Mouse (Mus musculus): Measurements from ENCODE around the gene Basp1. TPM values are rescaled to one million over a fixed set of nuclear protein-coding genes. Genes with fewer than 3 reads are reported as not detected.

The Basp1 gene
- total and polyA plus RNA-seq, 3 experiments: 2.4 to 8.1 (median 6.6) TPM

DNA sequence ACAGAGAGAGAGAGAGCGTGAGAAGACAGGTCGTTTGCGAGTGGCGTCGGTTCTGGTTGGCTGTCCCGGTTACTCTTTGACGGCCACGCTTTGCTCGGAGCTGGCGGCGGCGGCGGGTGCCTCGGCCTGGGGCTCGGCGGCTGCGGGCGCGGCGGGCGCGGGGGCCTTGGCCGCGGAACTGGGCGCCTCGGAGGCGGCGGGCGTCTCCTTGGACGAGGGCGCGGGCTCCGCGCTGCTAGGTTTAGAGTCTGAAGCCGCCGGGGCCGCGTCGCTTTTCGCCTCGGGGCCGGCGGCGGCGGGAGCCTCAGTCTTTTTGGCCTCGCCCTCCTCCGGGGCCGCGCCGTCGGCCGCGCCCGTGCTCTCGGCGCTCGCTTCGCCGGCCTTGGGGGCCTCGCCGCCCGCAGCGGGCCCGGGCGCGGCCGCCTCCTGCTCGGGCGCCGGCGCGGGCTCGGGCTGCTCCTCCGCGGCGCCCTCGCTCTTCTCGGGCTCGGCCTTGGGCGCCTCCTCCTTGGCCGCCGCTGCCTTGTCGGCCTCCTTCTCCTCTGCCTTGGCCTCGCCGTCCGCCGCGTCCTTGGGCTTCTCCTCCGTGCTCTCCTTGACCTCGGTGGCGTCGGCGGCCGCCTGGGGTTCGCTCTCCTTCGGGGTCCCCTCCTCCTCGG lies 49.3 kb downstream of the Basp1 start:
- DNase-seq: peak; percentile 35

DNA sequence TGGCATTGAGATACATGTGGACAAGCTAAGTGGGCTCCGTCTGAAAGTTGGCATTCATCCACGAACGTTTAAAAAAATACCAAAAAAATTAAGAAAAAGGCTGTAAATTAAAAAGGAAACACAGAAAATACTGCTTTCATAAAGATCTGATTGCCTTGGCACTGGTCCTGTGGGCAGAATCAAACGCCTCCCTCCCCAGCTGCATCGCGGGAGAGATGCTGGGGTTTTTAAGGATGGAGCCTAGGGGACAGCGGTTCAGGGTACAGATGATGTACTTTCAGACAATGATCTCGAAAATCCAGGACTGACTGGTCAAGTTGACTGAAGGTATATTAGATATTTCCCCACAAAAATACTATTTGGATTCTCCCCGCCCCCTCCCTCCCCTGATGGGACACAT lies 49.9 kb downstream of the Basp1 start:
- no peak for DNase-seq

DNA sequence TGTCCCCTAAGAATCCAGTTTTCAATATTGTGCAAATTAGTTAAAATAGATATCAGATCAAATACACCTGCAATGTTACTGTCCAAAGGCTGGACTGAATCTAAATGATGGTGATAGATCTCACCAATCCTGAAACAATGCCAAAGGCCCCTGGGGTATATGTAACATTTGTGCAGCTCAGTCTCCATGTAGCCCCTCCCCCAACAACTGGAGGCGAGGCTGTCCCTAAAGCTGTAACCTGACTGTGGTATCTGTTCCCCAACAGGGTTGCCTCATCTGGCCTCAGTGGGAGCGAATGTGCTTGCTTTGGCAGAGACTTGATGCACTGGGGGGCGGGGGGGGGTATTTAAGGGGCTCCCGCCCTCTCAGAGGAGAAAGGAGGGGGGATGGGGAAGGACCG lies 52.7 kb downstream of the Basp1 start:
- no peak for DNase-seq

DNA sequence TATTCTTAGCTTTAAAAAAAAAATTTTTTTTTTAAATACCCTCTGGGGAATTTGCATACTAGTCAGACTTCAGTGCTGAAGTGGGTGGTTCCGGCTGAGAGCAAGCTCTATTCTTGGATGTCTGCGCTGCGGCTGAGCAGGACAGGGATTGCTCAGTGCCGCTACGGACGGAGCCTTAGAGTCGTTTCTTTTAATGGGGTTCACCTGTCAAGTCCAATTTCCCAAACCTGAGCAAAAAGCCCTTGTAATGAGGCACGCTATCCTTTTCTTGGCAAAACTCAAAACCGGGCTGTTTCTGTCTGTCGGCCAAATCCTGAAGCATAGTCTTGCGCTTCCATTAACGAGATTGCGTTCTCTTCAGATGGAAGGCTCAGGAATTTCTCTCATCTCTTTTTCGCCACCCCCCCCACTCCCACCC lies 54.9 kb downstream of the Basp1 start:
- no peak for DNase-seq

DNA sequence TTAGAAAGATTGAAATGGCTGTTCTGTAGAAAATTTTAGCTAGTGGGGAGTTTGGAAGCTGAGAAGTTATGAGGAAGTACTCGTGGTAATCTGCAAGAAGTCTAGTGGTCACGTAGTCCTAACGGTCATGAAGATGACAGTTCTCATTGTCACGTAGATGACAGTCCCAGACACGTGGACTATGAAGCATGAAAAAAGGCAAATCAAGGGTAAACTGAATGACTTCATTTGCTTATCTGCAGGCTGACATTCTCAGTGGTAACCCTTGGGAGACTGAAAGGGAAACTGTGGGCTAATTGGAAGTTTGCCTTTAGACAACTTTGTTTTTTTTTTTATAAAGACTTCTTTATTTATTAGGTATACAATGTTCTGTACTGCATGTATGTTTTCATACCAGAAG lies 58.2 kb downstream of the Basp1 start:
- DNase-seq: no peak

DNA sequence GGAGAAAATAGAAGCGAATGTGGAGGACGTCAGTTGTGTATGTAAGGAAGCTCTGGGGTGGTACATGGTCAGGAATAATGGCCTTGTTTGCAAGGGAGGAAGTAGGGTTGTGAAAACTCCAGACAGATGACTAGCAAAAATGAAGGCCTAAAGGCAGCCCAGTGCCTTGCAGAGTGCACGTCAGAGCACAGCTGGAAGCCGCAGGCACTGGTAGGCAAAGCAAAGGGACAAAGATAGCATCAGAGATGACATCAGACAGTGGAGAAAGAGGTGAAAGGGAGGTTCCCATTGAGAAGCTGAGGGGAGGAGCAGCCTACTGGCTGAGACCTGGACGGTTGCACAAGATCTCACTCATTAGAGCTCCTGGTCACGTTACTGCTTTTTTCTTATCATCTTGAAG lies 58.8 kb downstream of the Basp1 start:
- DNase-seq: no peak

DNA sequence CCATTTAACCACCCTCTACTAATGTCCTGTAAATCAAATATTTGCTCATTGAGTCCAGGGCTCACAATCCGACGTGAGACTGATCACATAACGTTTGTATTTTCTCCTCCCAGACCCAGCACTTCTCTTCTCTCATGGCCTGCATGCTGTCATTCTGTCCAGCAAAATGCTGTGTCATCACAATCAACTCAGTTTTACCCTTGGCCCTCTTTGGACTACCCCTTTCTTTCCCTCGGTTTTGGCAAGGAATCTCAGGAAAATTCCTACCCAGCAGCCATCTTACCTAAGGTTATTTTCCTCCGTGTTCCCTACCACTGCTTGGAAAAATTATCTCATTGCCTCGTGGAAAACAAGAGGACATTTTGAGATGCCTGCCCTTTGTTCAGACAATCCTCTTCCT lies 60.1 kb downstream of the Basp1 start:
- DNase-seq: no peak

DNA sequence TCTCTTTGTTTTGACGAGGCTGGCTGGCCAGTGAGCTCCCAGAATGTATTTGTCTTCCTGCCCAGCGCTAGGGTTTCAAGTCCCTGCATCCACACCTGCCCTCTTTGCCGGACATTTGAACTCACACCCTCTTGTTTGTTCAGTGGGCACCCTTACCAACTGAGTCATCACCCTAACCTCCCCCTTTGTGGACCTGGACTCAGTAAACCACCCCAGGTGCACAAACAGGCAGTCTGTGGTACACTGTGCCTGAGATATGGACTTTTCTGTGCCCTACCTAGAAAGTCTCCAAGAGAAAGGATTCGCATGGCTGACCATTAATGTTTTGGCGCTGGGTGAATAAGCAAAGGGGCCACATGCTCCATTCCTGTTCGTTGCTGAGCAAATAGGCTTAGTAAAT lies 70.3 kb downstream of the Basp1 start:
- DNase-seq: no peak

DNA sequence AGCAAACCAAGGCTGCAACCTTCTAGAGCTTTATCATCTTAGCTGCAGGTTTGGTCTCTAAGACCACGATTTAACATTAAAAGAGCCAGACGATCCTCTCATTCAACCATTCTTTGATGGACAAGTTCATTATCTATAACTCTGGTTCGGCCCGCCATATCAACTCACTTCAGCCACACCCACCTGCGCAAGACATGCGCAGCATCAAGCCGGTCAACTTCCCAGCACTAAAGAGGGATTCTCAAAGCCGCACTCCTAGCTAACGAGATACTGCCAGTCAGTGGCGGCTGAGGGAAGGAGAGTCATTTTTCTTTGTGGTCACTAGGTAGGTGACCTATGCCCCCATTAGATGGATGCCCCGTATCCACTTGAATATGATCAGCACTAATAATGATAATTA lies 78.3 kb downstream of the Basp1 start:
- DNase-seq: no peak

DNA sequence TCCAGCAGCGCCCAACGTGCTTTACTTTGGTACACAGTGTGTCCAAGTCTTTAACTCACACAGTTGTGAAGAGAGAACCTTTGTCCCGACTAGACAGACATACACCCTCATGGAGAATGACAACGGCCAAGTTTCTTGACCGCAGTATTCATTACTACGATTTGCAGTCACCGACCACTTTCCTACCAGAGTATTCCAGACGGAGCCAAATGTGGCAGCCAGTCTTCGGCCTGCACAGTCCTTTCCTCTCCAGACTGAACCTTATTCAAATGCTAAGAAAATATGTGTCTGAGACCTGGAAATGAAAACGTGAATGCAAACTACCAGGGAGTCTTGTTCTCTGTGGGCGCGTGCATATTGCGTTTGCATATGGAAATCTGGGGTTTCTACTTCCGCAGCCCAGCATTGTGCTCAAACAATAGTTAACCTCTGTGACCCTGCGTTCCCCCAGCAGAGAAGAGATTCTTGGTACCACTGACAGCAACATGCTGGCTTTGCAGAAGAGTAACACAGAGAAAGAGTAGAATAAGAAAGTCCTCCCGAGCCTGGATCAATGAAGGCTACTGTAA lies 81.6 kb downstream of the Basp1 start:
- DNase-seq: no peak

DNA sequence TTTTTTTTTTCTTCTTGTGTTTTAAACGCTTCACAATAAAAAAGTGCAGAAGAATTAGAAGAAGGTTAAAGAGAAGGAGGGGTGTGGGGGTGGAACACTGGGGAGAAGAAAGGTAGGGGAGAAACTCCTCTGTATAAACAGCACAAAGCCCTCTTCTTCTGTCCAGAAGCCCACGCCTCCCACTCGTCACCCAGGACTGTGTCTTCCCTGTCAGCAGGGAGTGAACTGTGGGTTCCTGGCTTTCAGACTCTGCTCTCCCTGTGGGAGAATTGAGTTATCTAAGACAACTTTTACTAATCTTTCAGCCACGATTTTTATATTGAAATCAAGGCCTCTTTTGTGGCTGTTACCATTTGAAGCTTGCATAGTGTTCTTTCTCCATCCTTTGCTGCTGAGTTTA lies 82.6 kb downstream of the Basp1 start:
- no peak for DNase-seq

DNA sequence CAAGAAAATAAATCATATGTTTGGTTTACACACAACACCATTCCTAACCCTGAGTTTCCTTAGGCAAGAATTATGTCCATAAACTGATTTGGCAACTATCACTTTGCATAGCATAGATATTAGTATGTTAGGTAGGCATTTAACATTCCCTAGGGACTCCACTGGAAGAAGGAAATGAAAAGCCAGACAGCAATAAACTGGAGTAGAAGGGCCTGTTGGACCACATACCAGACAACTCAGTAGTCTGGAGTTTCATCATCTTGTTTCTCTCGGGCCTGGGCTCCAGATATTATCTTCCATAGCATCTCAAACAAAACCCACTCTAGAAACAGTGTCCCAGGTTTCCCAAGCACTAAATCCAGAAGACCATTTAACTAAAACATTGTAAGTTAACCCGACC lies 91.0 kb downstream of the Basp1 start:
- no peak for DNase-seq

DNA sequence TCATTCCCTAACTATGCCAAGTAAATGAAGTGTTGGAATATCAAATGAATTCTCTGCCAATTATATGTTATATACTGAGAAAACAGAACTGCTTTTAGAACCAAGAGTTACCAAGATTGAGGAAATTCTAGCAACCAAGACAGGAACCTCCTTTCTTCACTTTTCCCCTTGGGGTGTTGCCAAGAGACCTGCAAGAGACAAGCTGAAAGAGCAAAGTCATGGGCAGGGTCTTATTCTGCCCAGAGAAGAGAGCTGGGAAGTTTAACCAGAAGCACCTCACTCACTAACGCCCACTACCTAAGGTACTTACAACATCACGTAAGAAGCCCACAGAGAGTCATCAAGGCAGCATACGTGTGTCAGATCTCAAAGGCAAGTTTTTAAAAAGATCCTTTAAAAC lies 91.5 kb downstream of the Basp1 start:
- no peak for DNase-seq

DNA sequence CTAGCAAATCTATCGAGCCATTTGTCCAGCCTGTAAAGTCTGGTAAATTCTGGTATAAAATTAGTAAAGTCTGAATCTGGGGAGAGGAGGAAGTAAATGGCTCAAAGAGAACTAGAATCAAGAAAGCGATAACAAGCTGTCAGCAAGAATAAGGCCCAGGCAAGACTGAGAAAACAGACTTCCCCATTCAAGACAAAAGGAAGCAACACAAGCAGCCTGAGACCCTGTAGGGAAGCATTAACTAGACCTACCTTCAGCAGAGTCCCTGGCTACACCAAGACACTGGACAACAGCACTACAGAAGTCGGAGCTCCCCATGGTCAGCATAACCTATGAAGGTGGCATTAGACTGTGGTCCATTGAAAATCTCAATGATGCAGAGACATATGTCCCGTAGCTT lies 91.9 kb downstream of the Basp1 start:
- DNase-seq: no peak

DNA sequence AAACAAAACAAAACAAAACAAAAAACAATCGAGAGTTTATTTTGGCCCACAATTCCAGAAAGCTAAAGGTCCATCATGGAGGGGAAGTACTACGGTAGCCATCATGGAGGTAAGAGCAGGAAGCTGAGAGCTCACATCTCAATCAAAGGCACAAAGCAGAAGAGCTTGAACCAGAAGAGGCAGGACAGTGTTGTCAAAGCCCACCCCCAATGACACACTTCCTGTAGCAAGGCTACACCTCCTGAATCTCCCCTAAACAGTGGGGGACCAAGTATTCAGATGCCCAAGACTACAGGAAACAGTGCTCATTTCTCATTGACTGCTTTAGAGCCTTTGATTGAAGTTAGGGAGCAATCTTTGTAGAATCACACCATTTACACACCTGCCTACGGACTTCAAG lies 99.1 kb downstream of the Basp1 start:
- no peak for DNase-seq

Other genes with a start within 250 kb of the Basp1 start
- gene Myo10, start 208.8 kb upstream of the Basp1 start, total RNA-seq (2021): 100 to 1,000 TPM in 1 of 2 experiments, 10 to 100 TPM in 1; 63.9 to 103 TPM
- gene Myo10, start 208.8 kb upstream of the Basp1 start, polyA plus RNA-seq (2012; rRNA removed): 35.8 and 42.1 TPM in 2 replicates

Data from adrenal gland, adult 2 months (tissue).